Mouse (Mus musculus) midbrain, embryonic 12.5 days (tissue): ENCODE results near the gene Nfkb2. TPM values are rescaled to one million over a fixed set of nuclear protein-coding genes. Genes with fewer than 3 reads are reported as not detected.

ENCODE experiments used
- ATAC-seq: fragments of 200-750 bp; cut with Nextera tagmentation; 2 replicates; pipeline ENCODE4 v1.8.0; 2017; ENCODE audit warnings: low read depth, moderate TSS enrichment, moderate library complexity; ENCODE audit not compliant: low FRiP score
- H3K27ac ChIP-seq: fragments of 300-500 bp; sonication (generic); replicated peaks from 2 replicates; pipeline ENCODE4 v1.5.1; 2016; ENCODE audit warnings: mild to moderate bottlenecking
- H3K27me3 ChIP-seq: fragments of 300-500 bp; sonication (generic); 2 replicates; pipeline ENCODE4 v1.6.1; 2016; ENCODE audit warnings: mild to moderate bottlenecking
- H3K36me3 ChIP-seq: fragments of 300-500 bp; sonication (generic); 2 replicates; pipeline ENCODE4 v1.6.1; 2016
- H3K4me1 ChIP-seq: fragments of 300-500 bp; sonication (generic); 2 replicates; pipeline ENCODE4 v1.6.1; 2016
- H3K4me2 ChIP-seq: fragments of 300-500 bp; sonication (generic); replicated peaks from 2 replicates; pipeline ENCODE4 v1.6.1; 2016; ENCODE audit warnings: mild to moderate bottlenecking, moderate library complexity
- H3K4me3 ChIP-seq: fragments of 300-500 bp; sonication (generic); 2 replicates; pipeline ENCODE4 v1.5.1; 2016; ENCODE audit warnings: mild to moderate bottlenecking
- H3K9ac ChIP-seq: fragments of 300-500 bp; sonication (generic); replicated peaks from 2 replicates; pipeline ENCODE4 v1.6.1; 2016; ENCODE audit warnings: mild to moderate bottlenecking, moderate library complexity
- H3K9me3 ChIP-seq: fragments of 300-500 bp; sonication (generic); 2 replicates; pipeline ENCODE4 v1.6.1; 2016; ENCODE audit warnings: mild to moderate bottlenecking
- WGBS: fragments of 180-500 bp; shearing (Covaris S2); methylation state at CpG from one replicate; pipeline ENCODE4 v1.1.7; 2016; 5-methylcytosine and 5-hydroxymethylcytosine counted together
- polyA plus RNA-seq: library from polyadenylated mRNA; unstranded; fragments of >200 nt; fragmentation: Nextera tagmentation; extraction: Ambion mirVana; gene quantifications from 2 replicates; pipeline ENCODE4 v1.2.1, GENCODE M21; 2016

Nfkb2 gene
- polyA plus RNA-seq, 1 experiment from 2014 or later: 4.2 TPM

- peak overlapping the region; percentile 64 for H3K4me2 ChIP-seq
- ATAC-seq: no peak
- no peak overlapping the region for H3K9ac ChIP-seq
- WGBS: 13% methylated on average over 16 of the region's 16 CpGs
- 0 out of 2 replicates have a peak overlapping the region, but pooled peaks have one; percentile 5 for H3K27ac ChIP-seq
- no peaks in the 10 kb centered on the region for H3K9me3 ChIP-seq
- peaks cover 91% of the 10 kb centered on the region for H3K27me3 ChIP-seq
- H3K36me3 ChIP-seq: no peaks in the 10 kb centered on the region
- peaks cover 54% of the 10 kb centered on the region for H3K4me1 ChIP-seq
- peak overlapping the region; percentile 46 for H3K4me3 ChIP-seq
Measured at GRCm38 (mm10) chr19:46318586-46319378, 14.7 kb downstream of the Nfkb2 start.

DNA sequence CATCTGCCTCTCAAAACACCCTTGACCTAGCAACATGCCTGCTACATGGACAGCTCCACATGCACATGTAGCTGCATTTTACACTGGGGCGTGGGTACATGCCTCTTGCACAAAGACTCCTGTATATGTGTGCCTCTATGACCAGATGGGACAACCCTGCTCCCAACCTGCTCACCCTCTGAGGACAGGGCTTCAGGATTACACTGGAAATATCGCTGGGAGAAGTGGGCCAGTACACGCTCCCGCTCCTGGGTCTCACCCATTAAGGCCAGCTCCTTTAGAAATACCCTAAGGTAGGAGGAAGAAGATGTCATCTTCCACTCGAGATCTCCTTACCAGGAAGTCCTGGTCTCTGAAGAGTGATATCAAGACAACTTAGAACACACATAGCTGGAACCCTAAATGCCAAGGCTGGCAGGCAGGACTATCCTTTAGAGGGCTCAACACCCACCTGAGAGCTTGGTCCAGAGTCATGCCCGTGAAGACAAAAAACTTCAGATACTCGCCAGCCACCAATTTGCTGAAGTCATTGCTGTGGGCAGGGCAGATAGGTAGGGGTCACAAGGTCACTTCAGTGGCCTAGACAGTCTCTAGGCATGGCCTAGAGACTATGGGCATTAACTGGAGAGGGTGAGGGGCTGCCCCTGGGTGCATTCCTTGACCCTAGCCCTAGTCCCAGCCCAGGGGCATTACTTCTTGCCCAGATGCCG, 16.1 kb downstream of the Nfkb2 start:
- 84% methylated on average over 8 of the region's 8 CpGs for WGBS
- no peak for ATAC-seq
- Histone ChIP-seq H3K4me2 (no peak overlapping the region), H3K4me1 (peaks cover 62% of the 10 kb centered on the region), H3K27ac (peak overlapping the region; percentile 84; the same call in 1 of the 2 replicates), H3K36me3 (no peaks in the 10 kb centered on the region), H3K9me3 (no peaks in the 10 kb centered on the region), H3K4me3 (no peak overlapping the region), H3K27me3 (peaks cover 91% of the 10 kb centered on the region), H3K9ac (no peak overlapping the region)

- Histone ChIP-seq H3K36me3 (no peaks in the 10 kb centered on the region), H3K4me3 (no peak overlapping the region), H3K27me3 (peaks cover 91% of the 10 kb centered on the region), H3K9ac (no peak overlapping the region; the same call in 1 of the 2 replicates), H3K4me1 (peaks cover 68% of the 10 kb centered on the region), H3K9me3 (no peaks in the 10 kb centered on the region), H3K27ac (peak overlapping the region; percentile 84), H3K4me2 (peak overlapping the region; percentile 27)
- 18% methylated on average over 6 of the region's 6 CpGs for WGBS
- peak; percentile 85 for ATAC-seq
Measured at GRCm38 (mm10) chr19:46321101-46321943, 17.2 kb downstream of the Nfkb2 start.

DNA sequence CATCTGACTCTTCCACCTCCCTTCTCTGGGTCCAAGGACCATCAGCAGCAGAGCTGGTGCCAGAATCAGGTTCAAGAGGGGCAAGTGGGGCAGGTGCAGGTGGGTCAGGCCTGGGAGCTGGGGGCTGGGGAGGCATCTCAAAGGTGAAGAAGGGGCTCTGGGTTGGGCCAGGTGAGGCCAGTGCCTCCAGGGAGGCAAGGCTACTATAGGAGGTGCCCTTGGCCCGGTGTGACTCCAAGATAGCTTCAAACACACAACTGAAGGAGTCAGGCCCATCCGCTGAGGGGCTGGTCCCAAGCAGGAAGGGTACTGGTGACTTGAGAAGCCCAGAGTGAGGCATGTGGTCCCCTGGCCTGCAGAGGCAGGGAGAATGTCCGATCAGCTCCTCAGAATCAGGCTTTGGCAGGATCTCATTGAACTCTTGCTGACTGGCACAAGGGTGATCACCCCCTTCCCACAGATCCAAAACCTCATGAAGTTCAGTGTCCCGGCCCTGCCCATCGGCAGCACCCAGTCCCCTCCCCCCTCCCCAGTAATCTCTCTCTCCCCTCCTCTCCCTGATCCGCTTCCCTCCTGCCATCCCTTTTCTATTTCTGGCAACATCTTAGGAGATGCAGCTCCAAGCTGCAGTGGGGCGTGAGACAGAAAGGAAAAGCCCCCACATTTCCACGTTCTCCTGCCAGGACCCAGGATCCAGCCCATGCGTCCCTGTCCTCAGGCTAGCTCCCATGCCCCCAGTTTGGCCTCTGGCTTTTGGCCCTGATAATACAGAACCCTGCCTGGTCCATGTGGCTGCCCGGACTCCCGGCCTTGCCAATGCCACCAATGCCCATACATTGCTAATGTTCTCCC, 18.2 kb downstream of the Nfkb2 start:
- no peaks in the 10 kb centered on the region for H3K9me3 ChIP-seq
- H3K9ac ChIP-seq: peak overlapping the region; percentile 43; the same call in 1 of the 2 replicates
- peaks cover 84% of the 10 kb centered on the region for H3K27me3 ChIP-seq
- H3K4me1 ChIP-seq: peaks cover 74% of the 10 kb centered on the region
- no peaks in the 10 kb centered on the region for H3K36me3 ChIP-seq
- no peak overlapping the region for H3K4me3 ChIP-seq
- peak overlapping the region; percentile 27 for H3K4me2 ChIP-seq
- H3K27ac ChIP-seq: peak overlapping the region; percentile 84
- 55% methylated on average over 11 of the region's 11 CpGs for WGBS
- ATAC-seq: no peak

DNA sequence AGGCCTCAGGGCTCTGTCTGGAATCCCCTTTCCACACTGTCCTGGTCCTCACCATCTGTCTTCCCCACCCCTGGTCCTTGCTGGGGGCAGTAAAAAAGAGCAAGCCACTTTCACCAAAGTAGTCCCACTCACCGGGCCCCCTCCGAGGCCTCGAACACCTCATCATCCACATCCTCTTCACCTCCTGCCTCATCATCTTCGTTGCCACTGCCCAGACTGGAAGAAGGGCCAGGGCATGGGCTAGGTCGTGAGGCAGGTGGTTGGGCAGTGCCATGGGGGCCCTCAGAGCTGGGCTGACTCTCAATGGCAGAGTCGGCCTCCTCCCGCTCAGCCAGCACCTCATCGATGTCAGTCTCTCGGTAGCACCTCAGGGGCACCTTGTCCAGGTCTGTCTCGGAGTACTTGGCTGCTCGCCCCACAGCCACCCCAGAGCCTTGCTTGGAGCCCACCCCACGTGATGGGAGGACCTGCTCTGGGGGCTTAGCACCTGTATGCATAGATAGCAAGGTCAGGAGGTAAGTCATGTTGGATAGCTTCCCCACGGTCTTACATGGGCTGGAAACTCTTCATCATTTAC, 19.0 kb downstream of the Nfkb2 start:
- peak overlapping the region; percentile 84; the same call in 1 of the 2 replicates for H3K27ac ChIP-seq
- peaks cover 77% of the 10 kb centered on the region for H3K27me3 ChIP-seq
- no peak overlapping the region for H3K4me2 ChIP-seq

DNA sequence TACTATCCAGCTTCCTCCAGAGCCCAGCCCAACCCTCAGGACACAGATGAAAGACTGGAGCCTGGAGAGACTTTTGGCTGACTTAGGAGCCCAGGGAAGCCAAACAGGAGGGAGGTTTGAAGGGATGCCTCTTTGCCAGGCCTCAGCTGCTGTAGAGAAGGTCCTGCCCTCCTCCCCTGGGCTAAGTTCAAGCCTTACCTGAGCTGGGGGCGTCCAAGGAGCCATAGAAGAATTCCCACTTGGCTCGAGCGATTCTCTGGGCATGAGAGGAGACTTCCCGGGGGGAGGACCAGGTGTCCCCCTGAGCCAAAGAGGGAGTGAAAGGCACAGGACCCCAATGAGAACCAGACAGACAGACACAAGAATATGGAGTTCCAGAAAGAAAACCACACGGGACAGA, 19.6 kb downstream of the Nfkb2 start:
- H3K4me1 ChIP-seq: peaks cover 67% of the 10 kb centered on the region
- H3K9ac ChIP-seq: no peak overlapping the region
- H3K4me2 ChIP-seq: 0 out of 2 replicates have a peak overlapping the region, but pooled peaks have one; percentile 1
- no peak overlapping the region for H3K4me3 ChIP-seq
- H3K27me3 ChIP-seq: peaks cover 70% of the 10 kb centered on the region
- H3K9me3 ChIP-seq: no peaks in the 10 kb centered on the region
- WGBS: 79% methylated on average over 5 of the region's 5 CpGs
- H3K36me3 ChIP-seq: no peaks in the 10 kb centered on the region
- no peak for ATAC-seq
- no peak overlapping the region for H3K27ac ChIP-seq

More for the DNA sequence above, 19.0 kb downstream of the Nfkb2 start:
- Histone ChIP-seq H3K9me3 (no peaks in the 10 kb centered on the region), H3K9ac (peak overlapping the region; percentile 43; the same call in 1 of the 2 replicates), H3K36me3 (no peaks in the 10 kb centered on the region), H3K4me3 (no peak overlapping the region), H3K4me1 (peaks cover 72% of the 10 kb centered on the region)
- ATAC-seq: no peak
- WGBS: 83% methylated on average over 13 of the region's 13 CpGs

GRCm38 (mm10) chr19:46324366-46324765, 20.2 kb downstream of the Nfkb2 start:
- H3K27ac ChIP-seq: no peak overlapping the region
- H3K4me1 ChIP-seq: peaks cover 67% of the 10 kb centered on the region
- peak overlapping the region; percentile 98; the same call in 1 of the 2 replicates for H3K4me2 ChIP-seq
- no peak overlapping the region for H3K9ac ChIP-seq
- 79% methylated on average over 11 of the region's 11 CpGs for WGBS
- H3K4me3 ChIP-seq: no peak overlapping the region
- no peaks in the 10 kb centered on the region for H3K36me3 ChIP-seq
- H3K27me3 ChIP-seq: peaks cover 68% of the 10 kb centered on the region
- ATAC-seq: no peak
- H3K9me3 ChIP-seq: no peaks in the 10 kb centered on the region

GRCm38 (mm10) chr19:46324918-46325317, 20.8 kb downstream of the Nfkb2 start:
- WGBS: 82% methylated on average over 5 of the region's 5 CpGs
- ATAC-seq: no peak
- Histone ChIP-seq H3K27ac (no peak overlapping the region), H3K4me3 (no peak overlapping the region), H3K27me3 (peaks cover 63% of the 10 kb centered on the region), H3K9ac (no peak overlapping the region; the same call in 1 of the 2 replicates), H3K9me3 (no peaks in the 10 kb centered on the region), H3K4me2 (peak overlapping the region; percentile 98), H3K4me1 (peaks cover 67% of the 10 kb centered on the region), H3K36me3 (no peaks in the 10 kb centered on the region)

- Histone ChIP-seq H3K27me3 (peaks cover 59% of the 10 kb centered on the region), H3K27ac (peak overlapping the region; percentile 96), H3K9me3 (no peaks in the 10 kb centered on the region), H3K9ac (peak overlapping the region; percentile 56), H3K4me3 (peak overlapping the region; percentile 75), H3K4me2 (peak overlapping the region; percentile 98), H3K4me1 (peaks cover 64% of the 10 kb centered on the region), H3K36me3 (peaks cover 11% of the 10 kb centered on the region)
- WGBS: 3% methylated on average over 25 of the region's 29 CpGs
- no peak for ATAC-seq
Measured at GRCm38 (mm10) chr19:46326019-46326755, 22.1 kb downstream of the Nfkb2 start.

GRCm38 (mm10) chr19:46326756-46327305, 22.7 kb downstream of the Nfkb2 start, which contains the start of gene Psd:
Psd (minus strand) TSS chr19:46327156.
- no peaks in the 10 kb centered on the region for H3K9me3 ChIP-seq
- H3K4me1 ChIP-seq: peaks cover 58% of the 10 kb centered on the region
- H3K4me3 ChIP-seq: peak within 1 kb of the TSS; percentile 75
- peak within 1 kb of the TSS; percentile 76 for H3K9ac ChIP-seq
- H3K27ac ChIP-seq: peak within 1 kb of the TSS; percentile 96
- WGBS: 2% methylated on average over 35 of the region's 35 CpGs
- peak within 1 kb of the TSS; percentile 98 for H3K4me2 ChIP-seq
- peaks cover 17% of the 10 kb centered on the region for H3K36me3 ChIP-seq
- peaks cover 62% of the 10 kb centered on the region for H3K27me3 ChIP-seq
- no peak for ATAC-seq
